Mouse (Mus musculus) left cerebral cortex, adult 9 months (tissue): Measurements from ENCODE around the gene Nub1.

Source experiments
- DNase-seq, 2 experiments: peaks; one replicate each; pipeline ENCODE4 v3.0.0; 2022; ENCODE audit warnings: low spot score in 2 of 2

Nub1 gene

GRCm38 (mm10) chr5:24741172-24741885, 56.0 kb downstream of the Nub1 start:
- DNase-seq, result no peak

DNA sequence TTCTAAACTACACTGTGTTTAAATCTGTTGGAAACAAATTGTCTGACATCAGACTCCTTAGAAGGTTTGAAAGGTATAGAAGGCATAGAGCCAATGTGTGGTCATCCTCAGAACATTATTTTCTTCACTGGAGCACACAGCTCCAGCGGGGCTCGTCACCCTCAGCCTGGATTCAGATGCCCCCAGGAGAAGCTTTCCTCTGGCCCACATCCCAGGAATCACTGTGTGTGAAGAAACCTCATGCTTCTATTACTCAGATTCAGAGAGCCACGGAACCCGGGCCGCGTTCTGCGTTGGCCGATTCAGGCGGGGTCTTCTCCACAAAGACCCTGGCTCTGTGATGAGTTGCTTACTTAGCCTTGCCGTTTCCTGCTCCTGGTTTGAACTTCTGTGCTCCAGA, 58.6 kb downstream of the Nub1 start:
- no peak for DNase-seq

GRCm38 (mm10) chr5:24747533-24747932, 62.2 kb downstream of the Nub1 start:
- no peak for DNase-seq

GRCm38 (mm10) chr5:24749731-24750130, 64.4 kb downstream of the Nub1 start:
- DNase-seq, result no peak

DNA sequence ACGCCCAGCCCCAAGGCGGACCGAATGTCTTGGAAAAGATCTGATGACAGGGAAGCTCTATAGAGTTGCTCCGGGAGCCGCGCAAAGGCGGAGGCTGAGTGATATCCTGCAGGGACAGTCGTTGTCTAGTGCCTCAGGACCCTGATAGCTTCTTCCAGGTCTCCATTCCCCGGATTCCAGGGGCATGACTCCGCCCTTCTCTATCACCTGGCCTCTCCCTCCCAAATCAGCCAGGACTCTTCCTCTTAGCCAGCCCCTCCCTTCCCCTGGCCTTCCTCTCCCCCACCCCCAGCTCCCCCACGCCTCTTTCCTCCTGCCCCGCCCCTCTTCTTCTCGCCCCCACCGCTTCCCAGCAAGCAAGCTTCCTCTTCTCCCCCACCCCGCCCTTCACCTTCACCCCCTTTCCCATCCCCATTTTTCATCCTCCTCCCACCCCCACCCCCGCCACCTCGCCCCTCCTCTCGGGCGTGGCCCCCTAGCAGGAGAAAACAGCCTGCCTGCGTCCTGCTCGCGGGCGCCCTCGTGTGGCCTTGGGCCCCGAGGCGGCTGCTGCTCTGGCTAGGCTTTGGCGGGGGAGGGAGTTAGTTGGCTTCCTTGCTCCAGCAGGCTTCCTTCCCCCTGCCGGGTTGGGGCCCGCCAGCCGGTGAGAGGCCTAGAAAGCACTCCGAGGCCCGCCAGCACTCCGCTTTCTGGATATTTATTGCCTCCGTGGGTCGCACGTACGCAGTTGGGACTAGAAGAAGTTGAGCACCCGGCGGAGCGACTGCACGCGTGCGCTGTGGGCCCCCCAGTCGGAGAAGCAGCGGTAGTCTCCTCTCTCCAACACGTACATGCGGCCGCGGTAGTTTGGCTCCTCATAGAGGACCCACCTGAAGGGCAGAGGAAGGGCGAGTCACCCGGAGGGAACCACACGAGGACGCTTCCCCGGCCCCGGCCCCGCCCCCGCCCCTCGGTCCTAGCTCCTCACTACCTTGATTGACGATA, 65.3 kb downstream of the Nub1 start:
- DNase-seq, result peak; percentile 53 to 82

DNA sequence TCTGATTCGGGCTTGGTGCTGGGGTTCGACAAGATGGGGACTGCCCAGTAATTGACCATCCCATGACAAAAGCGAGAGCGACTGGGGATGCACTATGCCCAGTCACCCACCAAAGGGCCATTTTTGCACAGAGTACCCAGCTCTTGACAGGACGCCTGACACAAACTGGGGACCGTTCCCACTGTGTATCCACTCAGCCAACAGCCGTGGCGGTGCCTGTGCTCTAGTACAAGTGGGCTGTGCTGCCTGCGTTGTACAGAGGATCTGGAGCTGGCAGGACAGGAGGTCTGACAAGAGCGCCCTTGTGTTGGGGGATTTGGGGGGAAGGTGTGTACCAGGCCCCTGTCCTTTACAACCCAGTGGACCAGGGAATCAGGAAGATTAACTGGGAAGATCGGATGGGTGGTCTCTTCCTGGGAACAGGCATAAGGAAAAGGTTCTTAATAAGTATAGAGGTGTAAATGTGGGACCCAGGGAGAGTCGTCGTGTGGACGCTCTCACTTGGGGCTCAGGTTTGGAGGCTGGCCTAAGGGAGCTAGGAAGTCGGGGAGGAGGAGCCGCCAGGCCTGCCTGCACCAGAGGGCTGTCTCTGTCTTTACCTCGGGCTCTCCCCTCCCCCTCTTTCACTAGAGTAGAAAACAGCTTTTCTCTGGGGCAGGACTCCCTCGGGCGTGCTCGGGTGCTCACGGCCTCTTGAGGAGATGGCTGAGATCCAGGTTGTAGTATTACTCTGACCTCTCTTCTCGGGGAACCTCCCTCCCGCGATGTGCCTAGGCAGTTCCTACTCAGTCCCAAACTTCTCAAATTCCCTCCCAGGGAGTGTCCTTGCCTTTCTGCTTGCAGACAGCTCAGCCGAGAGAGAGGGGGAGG, 66.2 kb downstream of the Nub1 start:
- DNase-seq, result peak in 1 of 2 experiments; percentile 43

DNA sequence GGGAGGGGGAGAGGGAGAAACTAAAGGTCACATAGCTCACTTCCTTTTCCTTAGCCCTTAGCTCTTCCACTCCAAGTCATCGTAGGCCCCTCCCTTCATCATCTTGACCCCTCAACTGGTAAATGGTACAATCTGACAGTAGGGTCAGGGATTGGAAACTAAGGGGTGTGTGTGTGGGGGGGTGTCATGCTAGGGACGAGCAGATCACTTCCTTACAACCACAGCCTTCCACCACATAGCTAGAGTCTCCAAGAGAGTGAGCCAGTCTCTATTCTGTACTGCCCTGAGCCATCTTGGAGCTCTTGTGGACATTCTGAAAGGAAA, 66.8 kb downstream of the Nub1 start:
- no peak for DNase-seq

DNA sequence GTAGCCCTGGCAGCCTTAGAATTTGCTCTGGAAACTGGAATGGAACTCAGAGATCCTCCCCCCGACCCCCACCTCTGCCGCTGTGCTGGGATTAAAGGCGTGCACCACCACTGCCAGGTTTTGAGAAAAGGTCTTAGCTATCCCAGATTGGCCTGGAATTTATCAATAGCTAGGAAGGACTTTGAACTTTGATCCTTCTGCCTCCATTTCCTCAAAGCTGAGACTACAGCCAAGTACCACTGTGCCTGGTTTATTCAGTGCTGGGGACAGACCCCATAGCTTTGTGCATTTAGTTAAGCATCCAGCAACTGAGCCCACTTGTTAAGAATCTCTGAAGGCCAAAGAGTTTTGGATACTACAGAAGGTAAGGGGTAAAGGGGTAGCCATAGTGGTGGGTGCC, 71.6 kb downstream of the Nub1 start:
- no peak for DNase-seq

DNA sequence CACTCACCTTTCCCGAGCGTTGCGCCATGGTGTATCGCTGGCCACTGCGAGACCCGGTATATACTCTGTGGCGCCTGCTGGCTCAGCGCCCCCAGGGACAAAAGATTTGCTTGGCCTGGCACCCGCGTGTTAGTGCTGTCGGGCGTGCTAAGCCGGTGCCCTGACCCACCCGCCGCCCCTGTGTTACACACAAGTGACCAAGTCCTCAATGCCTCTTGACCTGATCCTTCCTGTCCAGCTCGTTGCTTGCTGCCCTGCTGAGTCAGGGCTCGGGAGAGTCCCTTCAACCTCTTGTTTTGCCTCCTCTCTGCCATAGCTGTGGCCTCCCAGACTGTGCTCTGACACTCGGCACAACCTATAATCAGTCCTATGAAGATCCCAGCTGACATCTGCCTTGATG, 72.5 kb downstream of the Nub1 start, which contains the start of gene Crygn:
Gene Crygn, minus strand, starts transcription at position 193 of the 400 bp plus-strand sequence.
- no peak for DNase-seq
